Mouse (Mus musculus) ES-CJ7 (cell line): Measurements from ENCODE around the gene 1110051M20Rik.

Source experiments
- DNase-seq: peaks from one replicate; pipeline ENCODE4 v3.0.0; 2011; ENCODE audit warnings: low read depth, low spot score

Gene 1110051M20Rik

GRCm38 (mm10) chr2:91306589-91306988 lies 137.9 kb downstream of the 1110051M20Rik start:
- DNase-seq, result no peak

GRCm38 (mm10) chr2:91305926-91306325 lies 138.6 kb downstream of the 1110051M20Rik start:
- no peak for DNase-seq

- no peak for DNase-seq
Measured at GRCm38 (mm10) chr2:91302845-91303244, 141.7 kb downstream of the 1110051M20Rik start.

- no peak for DNase-seq
Measured at GRCm38 (mm10) chr2:91301836-91302235, 142.7 kb downstream of the 1110051M20Rik start.

GRCm38 (mm10) chr2:91300784-91301183 lies 143.7 kb downstream of the 1110051M20Rik start:
- no peak for DNase-seq

GRCm38 (mm10) chr2:91299156-91299555 lies 145.3 kb downstream of the 1110051M20Rik start:
- DNase-seq, result no peak

- DNase-seq, result no peak
Measured at GRCm38 (mm10) chr2:91295895-91296294, 148.6 kb downstream of the 1110051M20Rik start.

- DNase-seq, result peak; percentile 36
Measured at GRCm38 (mm10) chr2:91294226-91294625, 150.3 kb downstream of the 1110051M20Rik start.

- DNase-seq, result no peak
Measured at GRCm38 (mm10) chr2:91291197-91292007, 153.1 kb downstream of the 1110051M20Rik start.

- DNase-seq, result no peak
Measured at GRCm38 (mm10) chr2:91287563-91287962, 156.9 kb downstream of the 1110051M20Rik start.

- DNase-seq, result peak; percentile 57
Measured at GRCm38 (mm10) chr2:91285885-91286505, 158.5 kb downstream of the 1110051M20Rik start.

- no peak for DNase-seq
Measured at GRCm38 (mm10) chr2:91284375-91285199, 159.9 kb downstream of the 1110051M20Rik start.

GRCm38 (mm10) chr2:91283972-91284371 lies 160.5 kb downstream of the 1110051M20Rik start:
- no peak for DNase-seq

GRCm38 (mm10) chr2:91281366-91281765 lies 163.1 kb downstream of the 1110051M20Rik start:
- DNase-seq, result peak; percentile 68

GRCm38 (mm10) chr2:91279372-91279755 lies 165.1 kb downstream of the 1110051M20Rik start:
- DNase-seq, result no peak

GRCm38 (mm10) chr2:91278749-91279371 lies 165.6 kb downstream of the 1110051M20Rik start:
- peak; percentile 73 for DNase-seq

- DNase-seq, result no peak
Measured at GRCm38 (mm10) chr2:91269687-91270133, 174.8 kb downstream of the 1110051M20Rik start.

GRCm38 (mm10) chr2:91268706-91269105 lies 175.8 kb downstream of the 1110051M20Rik start:
- no peak for DNase-seq

- DNase-seq, result no peak
Measured at GRCm38 (mm10) chr2:91268042-91268441, 176.5 kb downstream of the 1110051M20Rik start.

GRCm38 (mm10) chr2:91264711-91265681 lies 179.5 kb downstream of the 1110051M20Rik start, which contains the start of gene Arfgap2:
TSS of gene Arfgap2 (plus strand) at chr2:91264974.
- peak; percentile 95 for DNase-seq
